Mouse (Mus musculus): ENCODE measurements around the gene Amigo3. TPM values are rescaled to one million over a fixed set of nuclear protein-coding genes. Genes with fewer than 3 reads are reported as not detected.

Amigo3 gene
- polyA plus RNA-seq, 1 experiment = 1.2 TPM

GRCm38 (mm10) chr9:108095518-108095917, 42.6 kb downstream of the Amigo3 start:
- Histone ChIP-seq H3K4me1 (ENCODE audit: control insufficient read depth, insufficient read depth, low read length) (peaks cover 8% of the 10 kb centered on the region), H3K36me3 (ENCODE audit: control insufficient read depth, insufficient read depth, low read length) (no peaks in the 10 kb centered on the region; the same call in 1 of the 2 replicates), H3K4me3 (ENCODE audit: insufficient read depth, low read depth, low read length) (no peak overlapping the region), H3K27ac (ENCODE audit: insufficient read depth, low read depth, low read length) (no peak overlapping the region; the same call in 1 of the 2 replicates), H3K27me3 (replicated peaks; ENCODE audit: control insufficient read depth, insufficient read depth, low read length) (no peaks in the 10 kb centered on the region)
- peak; percentile 79 for DNase-seq
- 2% methylated on average over 3 of the region's 3 CpGs for WGBS
- TF ChIP-seq CTCF (conservative IDR thresholded peaks at IDR 0.05; ENCODE audit: insufficient read depth, insufficient read length, low read depth, low read length) (peak; percentile 84), POLR2A (IDR thresholded peaks at IDR 0.05; ENCODE audit: low read depth, low read length) (no peak)

DNA sequence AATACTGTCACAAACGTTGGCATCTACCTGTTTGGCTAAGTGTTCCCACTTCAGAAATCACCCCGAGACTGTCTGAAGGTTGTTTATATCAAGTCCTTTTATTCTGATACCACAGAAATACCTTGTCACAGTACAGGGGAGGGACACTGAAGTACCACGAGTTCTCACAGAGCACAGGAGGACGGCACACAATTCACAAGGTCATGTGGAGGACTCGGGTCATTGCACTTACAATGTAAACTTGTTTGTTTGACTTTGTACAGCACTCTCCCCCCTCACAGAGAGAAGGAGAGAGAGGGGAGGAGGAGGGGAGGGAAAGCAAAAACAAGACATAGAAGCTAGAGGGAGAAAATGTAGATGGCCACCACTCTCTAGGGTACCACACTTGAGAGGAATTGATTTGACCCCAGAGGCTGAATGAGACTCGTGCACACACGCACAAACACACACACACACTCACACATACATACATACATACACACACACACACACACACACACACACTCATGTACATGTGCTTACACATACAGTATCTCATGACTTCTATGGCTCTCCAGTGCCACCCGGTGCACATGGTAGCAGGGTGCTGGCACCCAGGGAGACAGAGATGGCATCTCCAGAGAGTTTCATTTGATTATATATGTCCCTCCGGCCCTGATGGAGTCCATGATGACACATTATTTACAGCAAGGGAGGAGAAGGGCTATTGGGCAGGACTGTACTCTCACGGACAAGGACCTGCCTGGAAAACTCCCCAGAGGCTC, 43.2 kb downstream of the Amigo3 start:
- Histone ChIP-seq H3K36me3 (ENCODE audit: control insufficient read depth, insufficient read depth, low read length) (no peaks in the 10 kb centered on the region; the same call in 1 of the 2 replicates), H3K27ac (ENCODE audit: insufficient read depth, low read depth, low read length) (peak overlapping the region; percentile 11; the same call in 1 of the 2 replicates), H3K4me1 (ENCODE audit: control insufficient read depth, insufficient read depth, low read length) (peaks cover 8% of the 10 kb centered on the region), H3K27me3 (replicated peaks; ENCODE audit: control insufficient read depth, insufficient read depth, low read length) (no peaks in the 10 kb centered on the region), H3K4me3 (ENCODE audit: insufficient read depth, low read depth, low read length) (no peak overlapping the region)
- no peak for TF ChIP-seq POLR2A (IDR thresholded peaks at IDR 0.05; ENCODE audit: low read depth, low read length)
- TF ChIP-seq CTCF (conservative IDR thresholded peaks at IDR 0.05; ENCODE audit: insufficient read depth, insufficient read length, low read depth, low read length) = no peak
- 48% methylated on average over 10 of the region's 10 CpGs for WGBS
- DNase-seq = no peak

GRCm38 (mm10) chr9:108099619-108100018, 46.7 kb downstream of the Amigo3 start:
- TF ChIP-seq POLR2A (IDR thresholded peaks at IDR 0.05; ENCODE audit: low read depth, low read length) = no peak
- no peak for TF ChIP-seq CTCF (conservative IDR thresholded peaks at IDR 0.05; ENCODE audit: insufficient read depth, insufficient read length, low read depth, low read length)
- Histone ChIP-seq H3K27ac (ENCODE audit: insufficient read depth, low read depth, low read length) (no peak overlapping the region), H3K4me1 (ENCODE audit: control insufficient read depth, insufficient read depth, low read length) (peaks cover 8% of the 10 kb centered on the region), H3K36me3 (ENCODE audit: control insufficient read depth, insufficient read depth, low read length) (no peaks in the 10 kb centered on the region), H3K27me3 (replicated peaks; ENCODE audit: control insufficient read depth, insufficient read depth, low read length) (no peaks in the 10 kb centered on the region), H3K4me3 (ENCODE audit: insufficient read depth, low read depth, low read length) (no peak overlapping the region)
- 90% methylated on average over 8 of the region's 8 CpGs for WGBS
- no peak for DNase-seq

DNA sequence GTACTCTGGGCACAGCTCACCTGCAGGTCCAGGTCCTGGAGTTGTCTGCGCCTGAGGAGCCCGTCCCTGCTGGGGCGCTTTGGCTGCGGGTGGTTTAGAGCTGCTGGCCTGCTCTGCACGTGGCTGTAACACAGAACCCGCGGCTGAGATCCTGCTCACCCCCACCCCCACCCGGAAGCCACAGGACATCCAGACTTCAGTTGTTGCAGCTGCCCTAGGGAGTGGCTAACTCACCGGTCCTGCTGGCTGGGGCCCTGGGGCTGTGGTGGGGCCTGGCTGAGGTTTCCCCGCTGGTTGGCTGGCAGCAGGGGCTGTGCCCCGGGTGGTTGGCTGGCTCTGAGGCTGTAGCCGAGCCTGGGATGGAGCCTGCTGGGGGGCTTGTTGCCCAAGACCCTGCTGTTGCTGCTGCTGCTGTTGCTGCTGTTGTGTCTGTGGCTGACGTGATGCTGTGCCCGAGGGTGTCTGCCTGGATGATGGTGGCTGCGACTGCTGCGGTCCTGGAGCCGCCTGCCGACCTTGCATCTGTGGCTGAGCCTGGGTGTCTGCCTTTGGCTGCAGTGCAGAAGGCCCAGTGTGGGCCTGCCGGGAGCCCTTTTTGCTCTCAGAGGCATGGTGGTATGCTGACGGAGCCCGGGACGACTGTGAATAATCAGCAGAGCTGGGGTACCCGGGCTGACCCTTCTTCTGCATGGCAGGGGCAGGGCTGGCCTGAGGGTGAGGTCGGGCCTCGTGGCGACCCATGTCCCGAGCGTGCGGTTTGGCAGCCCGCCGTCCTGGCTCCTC, 52.0 kb downstream of the Amigo3 start:
- H3K36me3 ChIP-seq (ENCODE audit: control insufficient read depth, insufficient read depth, low read length) = no peaks in the 10 kb centered on the region
- no peak for DNase-seq
- no peaks in the 10 kb centered on the region for H3K4me1 ChIP-seq (ENCODE audit: control insufficient read depth, insufficient read depth, low read length)
- H3K4me3 ChIP-seq (ENCODE audit: insufficient read depth, low read depth, low read length) = no peak overlapping the region
- no peak for TF ChIP-seq POLR2A (IDR thresholded peaks at IDR 0.05; ENCODE audit: low read depth, low read length)
- no peak for TF ChIP-seq CTCF (conservative IDR thresholded peaks at IDR 0.05; ENCODE audit: insufficient read depth, insufficient read length, low read depth, low read length)
- H3K27ac ChIP-seq (ENCODE audit: insufficient read depth, low read depth, low read length) = no peak overlapping the region
- 60% methylated on average over 31 of the region's 31 CpGs for WGBS
- no peaks in the 10 kb centered on the region for H3K27me3 ChIP-seq (replicated peaks; ENCODE audit: control insufficient read depth, insufficient read depth, low read length)

Other genes starting within 250 kb of the Amigo3 start
- gene Rbm6, start 179.9 kb upstream of the Amigo3 start, polyA plus RNA-seq (2012; rRNA removed) = 13.0 and 14.2 TPM in 2 replicates
- 34.9 and 42.5 TPM in 2 replicates for gene Mon1a, start 165.0 kb upstream of the Amigo3 start, polyA plus RNA-seq (2012; rRNA removed)
- 1.2 and 2.8 TPM in 2 replicates for gene Mst1r, start 146.3 kb upstream of the Amigo3 start, polyA plus RNA-seq (2012; rRNA removed)
- 0.05 and 0.11 TPM in 2 replicates for gene Actl11, start 124.7 kb upstream of the Amigo3 start, polyA plus RNA-seq (2012; rRNA removed)
- not detected in 2 replicates for gene Camkv, start 117.5 kb upstream of the Amigo3 start, polyA plus RNA-seq (2012; rRNA removed)
- gene Traip, start 103.0 kb upstream of the Amigo3 start, polyA plus RNA-seq (2012; rRNA removed) = 0.26 and 0.28 TPM in 2 replicates
- gene Uba7, start 77.7 kb upstream of the Amigo3 start, polyA plus RNA-seq (2012; rRNA removed) = 42.4 and 43.0 TPM in 2 replicates
- gene Gm20661, start 70.1 kb upstream of the Amigo3 start, polyA plus RNA-seq (2012; rRNA removed) = 0.11 and 0.14 TPM in 2 replicates
- 7.9 and 10.0 TPM in 2 replicates for gene Inka1, start 67.3 kb upstream of the Amigo3 start, polyA plus RNA-seq (2012; rRNA removed)
- gene Cdhr4, start 60.7 kb upstream of the Amigo3 start, polyA plus RNA-seq (2012; rRNA removed) = 0.94 and 2.6 TPM in 2 replicates
- 0.55 and 2.5 TPM in 2 replicates for gene Gm20662, start 56.8 kb upstream of the Amigo3 start, polyA plus RNA-seq (2012; rRNA removed)
- 78.9 and 79.0 TPM in 2 replicates for gene Ip6k1, start 50.7 kb upstream of the Amigo3 start, polyA plus RNA-seq (2012; rRNA removed)
- 14.0 and 16.0 TPM in 2 replicates for gene Gmppb, start 3.9 kb upstream of the Amigo3 start, polyA plus RNA-seq (2012; rRNA removed)
- 0.31 and 0.39 TPM in 2 replicates for gene Mst1, start 27.3 kb downstream of the Amigo3 start, polyA plus RNA-seq (2012; rRNA removed)
- 92.1 and 106 TPM in 2 replicates for gene Rnf123, start 30.2 kb downstream of the Amigo3 start, polyA plus RNA-seq (2012; rRNA removed)
- 299 and 327 TPM in 2 replicates for gene Apeh, start 41.4 kb downstream of the Amigo3 start, polyA plus RNA-seq (2012; rRNA removed)
- gene Bsn, start 137.2 kb downstream of the Amigo3 start, polyA plus RNA-seq (2012; rRNA removed) = 0.15 and 0.17 TPM in 2 replicates
- 66.8 and 67.2 TPM in 2 replicates for gene Dag1, start 210.8 kb downstream of the Amigo3 start, polyA plus RNA-seq (2012; rRNA removed)
- gene Nicn1, start 237.3 kb downstream of the Amigo3 start, polyA plus RNA-seq (2012; rRNA removed) = 38.9 and 39.3 TPM in 2 replicates
- 77.5 and 84.2 TPM in 2 replicates for gene Amt, start 243.7 kb downstream of the Amigo3 start, polyA plus RNA-seq (2012; rRNA removed)